Mouse (Mus musculus): ENCODE results near the gene Baiap2. TPM values are rescaled to one million over a fixed set of nuclear protein-coding genes. Genes with fewer than 3 reads are reported as not detected.

Gene Baiap2
- polyA plus RNA-seq, 1 experiment = 41.5 TPM

GRCm38 (mm10) chr11:119966294-119966693, 23.7 kb downstream of the Baiap2 start:
- H3K4me3 ChIP-seq (ENCODE audit: insufficient read depth, poor library complexity, severe bottlenecking) = no peak overlapping the region
- no peak overlapping the region for H3ac ChIP-seq (ENCODE audit: control insufficient read depth, insufficient read length, low read depth)
- H3K79me3 ChIP-seq (ENCODE audit: low read depth) = peaks cover 22% of the 10 kb centered on the region
- H3K27me3 ChIP-seq (ENCODE audit: control insufficient read depth, insufficient read depth, insufficient read length) = no peaks in the 10 kb centered on the region
- H3K79me2 ChIP-seq (ENCODE audit: control insufficient read depth, insufficient read depth) = peaks cover 87% of the 10 kb centered on the region
- TF ChIP-seq MYOD1 (IDR thresholded peaks at IDR 0.05; ENCODE audit: control insufficient read depth, insufficient read length, low read depth) = no peak
- TF ChIP-seq MAX (IDR thresholded peaks at IDR 0.05) = no peak
- TF ChIP-seq USF1 (IDR thresholded peaks at IDR 0.05; ENCODE audit: low read depth) = no peak
- TF ChIP-seq CEBPB (IDR thresholded peaks at IDR 0.05; ENCODE audit: low read depth) = no peak
- TF ChIP-seq FOSL1 (IDR thresholded peaks at IDR 0.05; ENCODE audit: insufficient read depth, low read length, poor library complexity, severe bottlenecking) = no peak
- no peak for TF ChIP-seq CTCF (IDR thresholded peaks at IDR 0.05; ENCODE audit: control insufficient read depth, insufficient read depth, insufficient read length)
- no peak for TF ChIP-seq MYOG (IDR thresholded peaks at IDR 0.05; ENCODE audit: control insufficient read depth, extremely low read depth, insufficient read length)
- peaks cover 94% of the 10 kb centered on the region for H3K36me3 ChIP-seq (ENCODE audit: control insufficient read depth, insufficient read depth)

GRCm38 (mm10) chr11:119967401-119967800, 24.8 kb downstream of the Baiap2 start:
- Histone ChIP-seq H3K27me3 (ENCODE audit: control insufficient read depth, insufficient read depth, insufficient read length) (no peaks in the 10 kb centered on the region), H3ac (ENCODE audit: control insufficient read depth, insufficient read length, low read depth) (no peak overlapping the region), H3K36me3 (ENCODE audit: control insufficient read depth, insufficient read depth) (peaks cover 94% of the 10 kb centered on the region), H3K79me2 (ENCODE audit: control insufficient read depth, insufficient read depth) (peaks cover 88% of the 10 kb centered on the region), H3K79me3 (ENCODE audit: low read depth) (peaks cover 28% of the 10 kb centered on the region), H3K4me3 (ENCODE audit: insufficient read depth, poor library complexity, severe bottlenecking) (no peak overlapping the region)
- TF ChIP-seq CTCF (IDR thresholded peaks at IDR 0.05; ENCODE audit: control insufficient read depth, insufficient read depth, insufficient read length) (no peak), MAX (IDR thresholded peaks at IDR 0.05) (no peak), FOSL1 (IDR thresholded peaks at IDR 0.05; ENCODE audit: insufficient read depth, low read length, poor library complexity, severe bottlenecking) (no peak)

GRCm38 (mm10) chr11:119967892-119968291, 25.3 kb downstream of the Baiap2 start:
- H3K79me3 ChIP-seq (ENCODE audit: low read depth) = peaks cover 28% of the 10 kb centered on the region
- peaks cover 86% of the 10 kb centered on the region for H3K79me2 ChIP-seq (ENCODE audit: control insufficient read depth, insufficient read depth)
- H3K36me3 ChIP-seq (ENCODE audit: control insufficient read depth, insufficient read depth) = peaks cover 94% of the 10 kb centered on the region
- TF ChIP-seq MAX (IDR thresholded peaks at IDR 0.05) (no peak), CTCF (IDR thresholded peaks at IDR 0.05; ENCODE audit: control insufficient read depth, insufficient read depth, insufficient read length) (no peak), CEBPB (IDR thresholded peaks at IDR 0.05; ENCODE audit: low read depth) (peak; percentile 23), FOSL1 (IDR thresholded peaks at IDR 0.05; ENCODE audit: insufficient read depth, low read length, poor library complexity, severe bottlenecking) (no peak), MYOD1 (IDR thresholded peaks at IDR 0.05; ENCODE audit: control insufficient read depth, insufficient read length, low read depth) (no peak)
- H3ac ChIP-seq (ENCODE audit: control insufficient read depth, insufficient read length, low read depth) = no peak overlapping the region
- H3K27me3 ChIP-seq (ENCODE audit: control insufficient read depth, insufficient read depth, insufficient read length) = no peaks in the 10 kb centered on the region
- H3K4me3 ChIP-seq (ENCODE audit: insufficient read depth, poor library complexity, severe bottlenecking) = no peak overlapping the region

GRCm38 (mm10) chr11:119970021-119970851, 27.7 kb downstream of the Baiap2 start:
- H3K79me3 ChIP-seq (ENCODE audit: low read depth) = peaks cover 28% of the 10 kb centered on the region
- peaks cover 65% of the 10 kb centered on the region for H3K79me2 ChIP-seq (ENCODE audit: control insufficient read depth, insufficient read depth)
- TF ChIP-seq MYOD1 (IDR thresholded peaks at IDR 0.05; ENCODE audit: control insufficient read depth, insufficient read length, low read depth) = no peak
- no peak for TF ChIP-seq MAX (IDR thresholded peaks at IDR 0.05)
- TF ChIP-seq CEBPB (IDR thresholded peaks at IDR 0.05; ENCODE audit: low read depth) = no peak
- no peak for TF ChIP-seq USF1 (IDR thresholded peaks at IDR 0.05; ENCODE audit: low read depth)
- no peak for TF ChIP-seq FOSL1 (IDR thresholded peaks at IDR 0.05; ENCODE audit: insufficient read depth, low read length, poor library complexity, severe bottlenecking)
- no peak for TF ChIP-seq CTCF (IDR thresholded peaks at IDR 0.05; ENCODE audit: control insufficient read depth, insufficient read depth, insufficient read length)
- no peak for TF ChIP-seq MYOG (IDR thresholded peaks at IDR 0.05; ENCODE audit: control insufficient read depth, extremely low read depth, insufficient read length)
- no peak overlapping the region for H3ac ChIP-seq (ENCODE audit: control insufficient read depth, insufficient read length, low read depth)
- no peaks in the 10 kb centered on the region for H3K27me3 ChIP-seq (ENCODE audit: control insufficient read depth, insufficient read depth, insufficient read length)
- peaks cover 88% of the 10 kb centered on the region for H3K36me3 ChIP-seq (ENCODE audit: control insufficient read depth, insufficient read depth)
- no peak overlapping the region for H3K4me3 ChIP-seq (ENCODE audit: insufficient read depth, poor library complexity, severe bottlenecking)

GRCm38 (mm10) chr11:119973789-119974188, 31.2 kb downstream of the Baiap2 start:
- H3ac ChIP-seq (ENCODE audit: control insufficient read depth, insufficient read length, low read depth) = no peak overlapping the region
- peaks cover 73% of the 10 kb centered on the region for H3K36me3 ChIP-seq (ENCODE audit: control insufficient read depth, insufficient read depth)
- H3K4me3 ChIP-seq (ENCODE audit: insufficient read depth, poor library complexity, severe bottlenecking) = no peak overlapping the region
- no peaks in the 10 kb centered on the region for H3K27me3 ChIP-seq (ENCODE audit: control insufficient read depth, insufficient read depth, insufficient read length)
- TF ChIP-seq MYOG (IDR thresholded peaks at IDR 0.05; ENCODE audit: control insufficient read depth, extremely low read depth, insufficient read length) = no peak
- no peak for TF ChIP-seq MYOD1 (IDR thresholded peaks at IDR 0.05; ENCODE audit: control insufficient read depth, insufficient read length, low read depth)
- no peak for TF ChIP-seq MAX (IDR thresholded peaks at IDR 0.05)
- no peak for TF ChIP-seq USF1 (IDR thresholded peaks at IDR 0.05; ENCODE audit: low read depth)
- TF ChIP-seq CEBPB (IDR thresholded peaks at IDR 0.05; ENCODE audit: low read depth) = no peak
- no peak for TF ChIP-seq CTCF (IDR thresholded peaks at IDR 0.05; ENCODE audit: control insufficient read depth, insufficient read depth, insufficient read length)
- no peak for TF ChIP-seq FOSL1 (IDR thresholded peaks at IDR 0.05; ENCODE audit: insufficient read depth, low read length, poor library complexity, severe bottlenecking)
- peaks cover 36% of the 10 kb centered on the region for H3K79me3 ChIP-seq (ENCODE audit: low read depth)
- H3K79me2 ChIP-seq (ENCODE audit: control insufficient read depth, insufficient read depth) = peaks cover 57% of the 10 kb centered on the region
